Comparison of ENCODE assay signal across 8 mouse cellular contexts in genomic region chr15:102510590-102511284, GRCm38 (mm10). TPM values are rescaled to one million over a fixed set of nuclear protein-coding genes. Genes with fewer than 3 reads are reported as not detected.
DNase-seq lines count a peak whose midpoint lies in the region; ATAC-seq and TF ChIP-seq lines count a peak whose summit lies in the region.

No protein-coding gene starts in this region.

- WGBS in cerebellum, adult 2 months: under 1% methylated on average over 33 of the region's 34 CpGs
- WGBS in forebrain, postnatal 0 days: 3% methylated on average over 34 of the region's 34 CpGs
- WGBS in lung, embryonic 14.5 days: 3% methylated on average over 34 of the region's 34 CpGs
- 2% methylated on average over 34 of the region's 34 CpGs for WGBS in olfactory bulb, adult 2 months

- peak in 1 of 2 experiments; percentile 39; a peak in 1 of 4 replicates for TF ChIP-seq POLR2A in MEL (IDR thresholded peaks at IDR 0.05; ENCODE audit: control insufficient read depth in 1 of 2, insufficient read depth in 1 of 2, low read depth in 1 of 2, low read length in 2 of 2, poor library complexity in 1 of 2)
- TF ChIP-seq POLR2A in cerebellum, adult 2 months (IDR thresholded peaks at IDR 0.05; ENCODE audit: borderline replicate concordance, insufficient read depth, low read length): no peak
- TF ChIP-seq POLR2A in olfactory bulb, adult 2 months (IDR thresholded peaks at IDR 0.05; ENCODE audit: insufficient read depth, low read depth, low read length): peak; percentile 37

- peak overlapping the region; percentile 50 for H3K9ac ChIP-seq in MEL (ENCODE audit: control insufficient read depth, low read depth, low read length, poor library complexity, severe bottlenecking)
- H3K9ac ChIP-seq in forebrain, postnatal 0 days: peak overlapping the region; percentile 83
- peak overlapping the region; percentile 49 for H3K9ac ChIP-seq in lung, embryonic 14.5 days

- H3K4me1 ChIP-seq in MEL (ENCODE audit: control insufficient read depth in 1 of 2, insufficient read depth in 2 of 2, low read length in 2 of 2): peaks cover 5 to 19% of the 10 kb centered on the region in 2 experiments
- peaks cover 24% of the 10 kb centered on the region for H3K4me1 ChIP-seq in cerebellum, adult 2 months (ENCODE audit: control insufficient read depth, insufficient read depth, low read length)
- H3K4me1 ChIP-seq in forebrain, postnatal 0 days (ENCODE audit: insufficient read depth): peaks cover 33% of the 10 kb centered on the region
- H3K4me1 ChIP-seq in lung, embryonic 14.5 days (ENCODE audit: insufficient read depth): peaks cover 15% of the 10 kb centered on the region
- H3K4me1 ChIP-seq in olfactory bulb, adult 2 months (ENCODE audit: control insufficient read depth, insufficient read depth, low read length): peaks cover 22% of the 10 kb centered on the region

- peak overlapping the region; percentile 88 for H3K4me2 ChIP-seq in forebrain, postnatal 0 days (ENCODE audit: low read depth)
- peak overlapping the region; percentile 77 for H3K4me2 ChIP-seq in lung, embryonic 14.5 days

- peaks cover 0 to 8% of the 10 kb centered on the region in 2 experiments; a peak in 2 of 4 replicates for H3K36me3 ChIP-seq in MEL (ENCODE audit: control insufficient read depth in 1 of 2, insufficient read depth in 2 of 2, low read length in 2 of 2)
- H3K36me3 ChIP-seq in forebrain, postnatal 0 days (ENCODE audit: insufficient read depth): peaks cover 12% of the 10 kb centered on the region
- H3K36me3 ChIP-seq in lung, embryonic 14.5 days (ENCODE audit: insufficient read depth): peaks cover 7% of the 10 kb centered on the region; the same call in 1 of the 2 replicates

- DNase-seq in MEL (ENCODE audit: low read depth, low spot score): peak; percentile 86
- DNase-seq in cerebellum, adult 2 months: peak; percentile 81
- DNase-seq in forebrain, postnatal 0 days: peak; percentile 91
- peak; percentile 92 for DNase-seq in heart, postnatal 4 days
- DNase-seq in layer of hippocampus, adult 8-10 months (ENCODE audit: low spot score in 2 of 2): peak; percentile 80 to 86
- DNase-seq in lung, embryonic 14.5 days: peak; percentile 94
- peak; percentile 66 to 75 for DNase-seq in thymus, adult 18-20 months

- H3K27ac ChIP-seq in MEL (ENCODE audit: control insufficient read depth, low read depth, low read length): no peak overlapping the region
- H3K27ac ChIP-seq in cerebellum, adult 2 months (ENCODE audit: insufficient read depth, low read length): peak overlapping the region; percentile 70
- peak overlapping the region; percentile 96 for H3K27ac ChIP-seq in forebrain, postnatal 0 days (ENCODE audit: low read depth, low read length)
- peak overlapping the region; percentile 77 for H3K27ac ChIP-seq in lung, embryonic 14.5 days (ENCODE audit: low read depth)
- H3K27ac ChIP-seq in olfactory bulb, adult 2 months (ENCODE audit: insufficient read depth, low read depth, low read length): peak overlapping the region; percentile 74

- TF ChIP-seq RAD21 in MEL (IDR thresholded peaks at IDR 0.05; ENCODE audit: low read depth, low read length): no peak

- H3K79me2 ChIP-seq in MEL (ENCODE audit: control insufficient read depth, insufficient read depth, low read length, poor library complexity): no peaks in the 10 kb centered on the region

- no peak for TF ChIP-seq CTCF in MEL (IDR thresholded peaks at IDR 0.05 in 2 of 3, conservative IDR thresholded peaks at IDR 0.05 in 1 of 3; ENCODE audit: control insufficient read depth in 1 of 3, insufficient read depth in 1 of 3, low read depth in 2 of 3, low read length in 3 of 3, poor library complexity in 1 of 3, severe bottlenecking in 1 of 3)
- no peak for TF ChIP-seq CTCF in cerebellum, adult 2 months (IDR thresholded peaks at IDR 0.05; ENCODE audit: borderline replicate concordance, insufficient read depth, low read depth, low read length)
- no peak; the same call in 1 of the 2 replicates for TF ChIP-seq CTCF in forebrain, postnatal 0 days (IDR thresholded peaks at IDR 0.05; ENCODE audit: low read depth)
- TF ChIP-seq CTCF in lung, embryonic 14.5 days (IDR thresholded peaks at IDR 0.05; ENCODE audit: low read depth): no peak
- TF ChIP-seq CTCF in olfactory bulb, adult 2 months (IDR thresholded peaks at IDR 0.05; ENCODE audit: insufficient read depth, low read depth, low read length): no peak

- no peak for TF ChIP-seq EP300 in MEL (IDR thresholded peaks at IDR 0.05; ENCODE audit: low read depth in 1 of 2, low read length in 2 of 2)

- H3K4me3 ChIP-seq in MEL (ENCODE audit: control insufficient read depth in 1 of 2, insufficient read depth in 1 of 2, low read depth in 2 of 2, low read length in 2 of 2): peak overlapping the region; percentile 48 to 57
- H3K4me3 ChIP-seq in cerebellum, adult 2 months (replicated peaks; ENCODE audit: insufficient read depth, low read depth, low read length): peak overlapping the region; percentile 71
- H3K4me3 ChIP-seq in forebrain, postnatal 0 days (ENCODE audit: low read depth, low read length): peak overlapping the region; percentile 66
- H3K4me3 ChIP-seq in lung, embryonic 14.5 days (ENCODE audit: low read depth, low read length): peak overlapping the region; percentile 49
- H3K4me3 ChIP-seq in olfactory bulb, adult 2 months (ENCODE audit: insufficient read depth, low read depth, low read length): peak overlapping the region; percentile 67

- ATAC-seq in forebrain, postnatal 0 days: peak; percentile 96
- peak; percentile 93 for ATAC-seq in lung, embryonic 14.5 days (ENCODE audit: insufficient read depth)

- H3K9me3 ChIP-seq in MEL (replicated peaks; ENCODE audit: insufficient read depth, low read length): no peaks in the 10 kb centered on the region
- no peaks in the 10 kb centered on the region for H3K9me3 ChIP-seq in forebrain, postnatal 0 days (ENCODE audit: low read length)
- no peaks in the 10 kb centered on the region for H3K9me3 ChIP-seq in lung, embryonic 14.5 days (ENCODE audit: low read depth, low read length)

- no peaks in the 10 kb centered on the region for H3K27me3 ChIP-seq in MEL (ENCODE audit: control insufficient read depth in 1 of 2, insufficient read depth in 2 of 2, low read length in 2 of 2)
- H3K27me3 ChIP-seq in cerebellum, adult 2 months (ENCODE audit: control insufficient read depth, insufficient read depth, low read length): no peaks in the 10 kb centered on the region
- H3K27me3 ChIP-seq in forebrain, postnatal 0 days (ENCODE audit: insufficient read depth, low read length): no peaks in the 10 kb centered on the region
- H3K27me3 ChIP-seq in lung, embryonic 14.5 days (ENCODE audit: insufficient read depth, low read length): no peaks in the 10 kb centered on the region

RNA-seq across cellular contexts. Expression of gene Map3k12, which starts 6.1 kb away (rescaled TPM):
- total RNA-seq in MEL (2012; rRNA removed): 1.7 and 2.0 TPM in 2 replicates
- 1 to 10 TPM in 1 of 2 experiments, not detected in 1; 2.8 TPM for polyA plus RNA-seq in MEL (2012; ENCODE audit: insufficient read depth in 1 of 2, insufficient read length in 2 of 2, low read depth in 1 of 2, low replicate concordance in 2 of 2, missing spikeins in 1 of 2)
- 130 and 149 TPM in 2 replicates for polyA plus RNA-seq in cerebellum, adult 2 months (2012; rRNA removed)
- 75.0 and 88.9 TPM in 2 replicates for total RNA-seq in forebrain, postnatal 0 days (2014; rRNA removed)
- polyA plus RNA-seq in forebrain, postnatal 0 days (2015; fragmentation: Nextera tagmentation; extraction: Ambion mirVana): 29.6 and 39.4 TPM in 2 replicates
- total RNA-seq in heart, postnatal 4 days (2021): 1 to 10 TPM; 5.4 to 6.1 TPM
- total RNA-seq in layer of hippocampus, adult 8-10 months (2022): 10 to 100 TPM; 87.5 to 99.1 (median 96.9) TPM
- polyA plus RNA-seq in lung, embryonic 14.5 days (2014; fragmentation: Nextera tagmentation; extraction: Ambion mirVana): 13.2 and 13.9 TPM in 2 replicates
- not detected in 2 replicates for polyA plus RNA-seq in olfactory bulb, adult 2 months (2012; ENCODE audit: insufficient read depth, insufficient read length, low replicate concordance, missing spikeins)

RNA-seq across cellular contexts. Expression of gene Gm10337, which starts 7.2 kb away (rescaled TPM):
- not detected in 2 replicates for total RNA-seq in MEL (2012; rRNA removed)
- not detected for polyA plus RNA-seq in MEL (2012; ENCODE audit: insufficient read depth in 1 of 2, insufficient read length in 2 of 2, low read depth in 1 of 2, low replicate concordance in 2 of 2, missing spikeins in 1 of 2)
- polyA plus RNA-seq in cerebellum, adult 2 months (2012; rRNA removed): not detected in 2 replicates
- total RNA-seq in forebrain, postnatal 0 days (2014; rRNA removed): not detected in 2 replicates
- 3.7 and 4.2 TPM in 2 replicates for polyA plus RNA-seq in forebrain, postnatal 0 days (2015; fragmentation: Nextera tagmentation; extraction: Ambion mirVana)
- total RNA-seq in heart, postnatal 4 days (2021): 1 to 10 TPM in 1 of 2 experiments, not detected in 1; 7.3 TPM
- total RNA-seq in layer of hippocampus, adult 8-10 months (2022): not detected
- polyA plus RNA-seq in lung, embryonic 14.5 days (2014; fragmentation: Nextera tagmentation; extraction: Ambion mirVana): not detected in 2 replicates
- polyA plus RNA-seq in olfactory bulb, adult 2 months (2012; ENCODE audit: insufficient read depth, insufficient read length, low replicate concordance, missing spikeins): not detected in 2 replicates

RNA-seq across cellular contexts. Expression of gene Tarbp2, which starts 7.3 kb away (rescaled TPM):
- 135 and 155 TPM in 2 replicates for total RNA-seq in MEL (2012; rRNA removed)
- 100 to 1,000 TPM in 1 of 2 experiments, not detected in 1; 182 TPM for polyA plus RNA-seq in MEL (2012; ENCODE audit: insufficient read depth in 1 of 2, insufficient read length in 2 of 2, low read depth in 1 of 2, low replicate concordance in 2 of 2, missing spikeins in 1 of 2)
- polyA plus RNA-seq in cerebellum, adult 2 months (2012; rRNA removed): 121 and 131 TPM in 2 replicates
- total RNA-seq in forebrain, postnatal 0 days (2014; rRNA removed): 87.5 and 94.7 TPM in 2 replicates
- 86.4 and 89.5 TPM in 2 replicates for polyA plus RNA-seq in forebrain, postnatal 0 days (2015; fragmentation: Nextera tagmentation; extraction: Ambion mirVana)
- total RNA-seq in heart, postnatal 4 days (2021): 10 to 100 TPM; 58.6 to 58.9 TPM
- 10 to 100 TPM; 34.0 to 39.8 (median 36.6) TPM for total RNA-seq in layer of hippocampus, adult 8-10 months (2022)
- 74.5 and 81.2 TPM in 2 replicates for polyA plus RNA-seq in lung, embryonic 14.5 days (2014; fragmentation: Nextera tagmentation; extraction: Ambion mirVana)
- polyA plus RNA-seq in olfactory bulb, adult 2 months (2012; ENCODE audit: insufficient read depth, insufficient read length, low replicate concordance, missing spikeins): not detected in 2 replicates

RNA-seq across cellular contexts. Expression of gene Npff, which starts 14.0 kb away (rescaled TPM):
- total RNA-seq in MEL (2012; rRNA removed): 0.85 and 1.8 TPM in 2 replicates
- 1 to 10 TPM in 1 of 2 experiments, not detected in 1; 5.5 TPM for polyA plus RNA-seq in MEL (2012; ENCODE audit: insufficient read depth in 1 of 2, insufficient read length in 2 of 2, low read depth in 1 of 2, low replicate concordance in 2 of 2, missing spikeins in 1 of 2)
- 8.5 and 10.4 TPM in 2 replicates for polyA plus RNA-seq in cerebellum, adult 2 months (2012; rRNA removed)
- 2.5 and 3.1 TPM in 2 replicates for total RNA-seq in forebrain, postnatal 0 days (2014; rRNA removed)
- polyA plus RNA-seq in forebrain, postnatal 0 days (2015; fragmentation: Nextera tagmentation; extraction: Ambion mirVana): 1.5 and 1.7 TPM in 2 replicates
- 1 to 10 TPM; 2.6 to 3.0 TPM for total RNA-seq in heart, postnatal 4 days (2021)
- 1 to 10 TPM; 3.0 to 6.2 (median 4.4) TPM for total RNA-seq in layer of hippocampus, adult 8-10 months (2022)
- 1.9 and 2.9 TPM in 2 replicates for polyA plus RNA-seq in lung, embryonic 14.5 days (2014; fragmentation: Nextera tagmentation; extraction: Ambion mirVana)
- polyA plus RNA-seq in olfactory bulb, adult 2 months (2012; ENCODE audit: insufficient read depth, insufficient read length, low replicate concordance, missing spikeins): not detected in 2 replicates

RNA-seq across cellular contexts. Expression of gene Pcbp2, which starts 40.4 kb away (rescaled TPM):
- 359 and 427 TPM in 2 replicates for total RNA-seq in MEL (2012; rRNA removed)
- 1,000 to 10,000 TPM in 1 of 2 experiments, 100 to 1,000 TPM in 1; 977 to 2,091 TPM for polyA plus RNA-seq in MEL (2012; ENCODE audit: insufficient read depth in 1 of 2, insufficient read length in 2 of 2, low read depth in 1 of 2, low replicate concordance in 2 of 2, missing spikeins in 1 of 2)
- 539 and 562 TPM in 2 replicates for polyA plus RNA-seq in cerebellum, adult 2 months (2012; rRNA removed)
- 134 and 154 TPM in 2 replicates for total RNA-seq in forebrain, postnatal 0 days (2014; rRNA removed)
- 102 and 103 TPM in 2 replicates for polyA plus RNA-seq in forebrain, postnatal 0 days (2015; fragmentation: Nextera tagmentation; extraction: Ambion mirVana)
- 100 to 1,000 TPM; 703 to 721 TPM for total RNA-seq in heart, postnatal 4 days (2021)
- total RNA-seq in layer of hippocampus, adult 8-10 months (2022): 100 to 1,000 TPM; 489 to 507 (median 494) TPM
- 280 and 281 TPM in 2 replicates for polyA plus RNA-seq in lung, embryonic 14.5 days (2014; fragmentation: Nextera tagmentation; extraction: Ambion mirVana)
- polyA plus RNA-seq in olfactory bulb, adult 2 months (2012; ENCODE audit: insufficient read depth, insufficient read length, low replicate concordance, missing spikeins): 834 and 975 TPM in 2 replicates
